Mouse (Mus musculus) megakaryocyte, embryonic 14.5 days (primary cell): Measurements from ENCODE around the gene Nell2.

Source experiments
- FLI1 ChIP-seq: IDR thresholded peaks from 2 replicates; pipeline ENCODE4 v1.6.1; 2012; ENCODE audit warnings: low read length, inconsistent platforms, mixed read lengths
- GATA1 ChIP-seq: IDR thresholded peaks from 3 replicates; pipeline ENCODE4 v1.6.1; 2012; ENCODE audit warnings: mixed read lengths, low read length, inconsistent platforms, borderline replicate concordance

GRCm38 (mm10) chr15:95145118-95145517 is 383.2 kb downstream of the Nell2 start:
- TF ChIP-seq GATA1, result no peak
- no peak for TF ChIP-seq FLI1
